Mouse (Mus musculus) c-Kit-negative CD71-positive TER-119-positive erythroid progenitor cells, embryonic 14.5 days (primary cell): ENCODE results near the gene Gm20850.
"Not testable (repeated sequence)": the region's sequence is repeated elsewhere in the genome, so short reads cannot be mapped to it uniquely, and the experiment has no call there.

ENCODE experiments used
- DNase-seq: peaks from one replicate; pipeline ENCODE4 v3.0.0-alpha.2; 2013; ENCODE audit warnings: low read depth, low spot score

The Gm20850 gene

GRCm38 (mm10) chrY:75715022-75715421, at the start of gene Gm20850:
Gene Gm20850 (plus strand): TSS chrY:75715322.
- DNase-seq = not testable (repeated sequence)
